Mouse (Mus musculus): ENCODE data around the gene 1810013L24Rik. TPM values are rescaled to one million over a fixed set of nuclear protein-coding genes. Genes with fewer than 3 reads are reported as not detected.

Gene 1810013L24Rik
- polyA plus RNA-seq (2015; fragmentation: Nextera tagmentation; extraction: Ambion mirVana) = 19.3 and 20.8 TPM in 2 replicates

DNA sequence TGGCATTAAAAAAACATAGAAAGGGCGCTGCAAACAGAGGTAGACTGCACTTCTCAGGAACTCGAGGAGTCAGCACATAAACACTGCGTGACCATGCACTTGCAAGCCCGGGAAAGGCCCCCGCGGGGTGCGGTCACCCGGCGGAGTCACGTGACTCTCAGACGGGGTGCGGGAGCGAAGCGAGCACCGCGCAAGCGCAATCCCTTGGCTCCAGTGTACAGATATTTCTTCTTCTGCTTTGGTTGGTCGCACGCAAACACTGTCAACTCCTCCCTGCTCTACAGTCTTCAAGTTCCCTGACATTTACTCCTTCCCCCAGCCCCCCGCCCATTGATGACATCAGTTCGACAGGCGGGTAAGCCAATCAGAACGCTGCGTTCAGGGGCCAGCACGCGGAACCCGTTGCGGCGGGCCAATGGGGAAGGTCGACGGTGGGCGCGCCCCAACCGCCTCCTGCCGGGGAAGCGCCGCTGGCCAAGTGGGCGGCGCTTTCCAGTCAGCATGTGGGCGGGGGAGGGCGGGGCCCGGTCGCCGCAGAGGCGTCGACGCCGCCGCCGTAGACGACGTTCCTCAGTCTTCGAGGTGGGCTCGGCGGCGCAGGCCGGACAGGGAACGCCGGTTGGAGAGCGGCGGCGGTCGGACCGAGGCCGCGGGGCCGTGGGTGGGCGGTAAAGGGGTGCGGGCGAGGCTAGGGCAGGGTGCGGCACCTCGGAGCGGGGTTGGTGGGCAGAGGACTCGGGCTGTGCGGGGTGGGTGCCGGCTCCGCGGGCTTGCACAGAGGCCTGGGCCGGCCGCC is at the start of gene 1810013L24Rik:
Gene 1810013L24Rik, plus strand, starts transcription at position 537 of the 796 bp plus-strand sequence.
- H3K36me3 ChIP-seq = 0 out of 2 replicates have a peak, but pooled peaks cover 9% of the 10 kb centered on the region
- peak within 1 kb of the TSS; percentile 98 for H3K9ac ChIP-seq
- peak within 1 kb of the TSS; percentile 98 for H3K4me3 ChIP-seq
- under 1% methylated on average over 78 of the region's 80 CpGs for WGBS
- no peaks in the 10 kb centered on the region for H3K27me3 ChIP-seq
- no peaks in the 10 kb centered on the region for H3K9me3 ChIP-seq
- peak; percentile 96 for ATAC-seq (ENCODE audit: borderline replicate concordance, extremely low read depth, low FRiP score, low TSS enrichment)
- peak within 1 kb of the TSS; percentile 94 for H3K27ac ChIP-seq
- H3K4me2 ChIP-seq = peak within 1 kb of the TSS; percentile 92
- H3K4me1 ChIP-seq = peaks cover 25% of the 10 kb centered on the region

DNA sequence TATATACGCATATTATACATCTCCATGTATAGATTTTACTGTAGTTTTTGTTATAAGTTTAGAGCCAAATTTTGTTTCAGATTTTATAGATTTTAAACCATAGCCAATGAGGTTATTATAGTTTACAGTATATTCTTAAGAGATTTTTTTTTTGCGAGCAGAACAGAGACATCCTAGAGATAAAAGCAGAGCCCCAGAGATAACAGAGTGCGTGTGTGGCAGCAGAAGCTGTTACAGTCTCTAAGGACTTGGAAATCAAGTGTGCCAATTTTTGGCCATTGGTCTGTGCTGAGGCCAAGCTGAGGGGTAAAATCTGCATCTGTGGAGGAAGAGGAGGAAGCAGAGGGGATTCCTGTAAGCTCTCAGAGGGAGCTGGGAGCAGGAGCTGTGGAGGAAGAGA is 49.7 kb upstream of the 1810013L24Rik start:
- no peak overlapping the region for H3K4me3 ChIP-seq
- no peak overlapping the region for H3K9ac ChIP-seq
- H3K36me3 ChIP-seq = no peaks in the 10 kb centered on the region
- H3K27me3 ChIP-seq = no peaks in the 10 kb centered on the region
- no peaks in the 10 kb centered on the region for H3K4me1 ChIP-seq
- H3K9me3 ChIP-seq = no peaks in the 10 kb centered on the region
- no peak overlapping the region for H3K4me2 ChIP-seq
- no peak overlapping the region for H3K27ac ChIP-seq
- WGBS = 51% methylated on average over 3 of the region's 3 CpGs
- no peak for ATAC-seq (ENCODE audit: borderline replicate concordance, extremely low read depth, low FRiP score, low TSS enrichment)

DNA sequence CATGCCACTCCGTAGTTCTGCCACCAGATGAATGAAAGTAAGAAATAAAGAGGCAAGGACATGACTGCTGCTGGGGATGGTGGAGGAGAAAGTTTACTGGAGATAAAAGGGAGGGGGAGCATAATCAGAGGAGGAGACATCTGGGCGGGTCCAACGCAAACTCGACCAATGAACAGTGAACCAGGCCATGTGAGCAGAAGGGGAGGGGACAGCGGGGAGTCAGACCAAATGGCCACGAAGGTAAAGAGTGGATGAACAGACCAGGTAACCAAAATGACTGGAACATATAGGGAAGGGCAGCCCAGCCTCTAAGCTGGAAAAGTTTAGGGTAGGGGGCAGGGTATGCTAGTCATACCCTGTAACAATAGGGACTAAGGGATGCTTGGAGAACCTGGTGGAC is 48.7 kb upstream of the 1810013L24Rik start:
- Histone ChIP-seq H3K4me3 (no peak overlapping the region), H3K27me3 (no peaks in the 10 kb centered on the region), H3K9ac (no peak overlapping the region), H3K27ac (no peak overlapping the region), H3K36me3 (no peaks in the 10 kb centered on the region), H3K4me1 (no peaks in the 10 kb centered on the region), H3K4me2 (no peak overlapping the region), H3K9me3 (no peaks in the 10 kb centered on the region)
- WGBS = 50% methylated on average over 6 of the region's 6 CpGs
- ATAC-seq (ENCODE audit: borderline replicate concordance, extremely low read depth, low FRiP score, low TSS enrichment) = no peak

DNA sequence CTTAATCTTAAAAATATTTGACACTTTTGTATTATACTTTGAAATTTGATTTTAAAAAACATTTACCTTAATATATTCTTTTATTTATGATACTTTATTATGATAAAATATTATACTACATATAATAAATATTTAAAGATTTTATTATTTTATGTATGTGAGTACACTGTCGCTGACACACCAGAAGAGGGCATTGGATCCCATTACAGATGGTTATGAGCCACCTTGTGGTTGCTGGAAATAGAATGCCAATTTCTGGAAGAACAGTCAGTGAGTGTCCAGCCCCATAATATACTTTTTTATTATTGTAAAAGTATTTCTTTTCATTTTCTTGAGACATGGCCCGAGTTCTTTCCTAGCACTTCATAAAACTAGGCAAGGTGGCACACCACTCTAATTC is 48.2 kb upstream of the 1810013L24Rik start:
- no peak overlapping the region for H3K4me3 ChIP-seq
- no peak overlapping the region for H3K9ac ChIP-seq
- H3K4me2 ChIP-seq = no peak overlapping the region

DNA sequence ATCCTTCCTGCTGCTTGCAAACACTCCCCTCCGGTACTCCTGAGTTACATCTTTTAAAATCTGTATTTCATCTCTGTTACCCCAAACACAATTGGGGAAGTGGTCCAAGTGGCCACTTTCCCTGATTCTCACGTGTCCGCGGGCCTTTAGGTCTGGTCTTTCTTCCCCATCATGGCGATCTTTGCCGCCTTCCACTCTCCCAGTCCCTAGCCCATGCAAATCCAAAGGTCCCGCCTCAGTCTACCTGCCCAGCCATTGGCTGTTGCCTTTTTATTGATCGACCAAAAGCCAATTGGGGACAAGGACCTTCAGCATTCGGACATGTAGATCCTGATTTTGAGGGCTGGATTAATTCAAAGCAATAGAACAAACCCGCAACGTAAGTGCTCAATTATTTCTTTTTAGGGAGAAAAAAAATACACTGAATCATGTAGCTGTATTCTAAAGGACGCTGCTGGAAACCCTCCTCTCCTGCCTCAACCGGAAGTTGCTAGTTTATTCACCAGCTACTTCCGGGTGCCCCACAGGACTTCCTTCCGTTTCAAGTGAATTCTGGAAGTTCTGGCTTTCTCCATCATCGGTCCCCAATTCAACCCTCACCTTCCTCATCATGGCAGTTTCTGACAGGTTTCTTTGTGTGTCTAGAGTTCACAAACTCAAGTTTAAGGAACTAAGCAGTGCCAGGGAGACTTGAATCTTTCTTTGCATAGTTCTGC is 46.5 kb upstream of the 1810013L24Rik start:
- no peaks in the 10 kb centered on the region for H3K4me1 ChIP-seq

More for the DNA sequence above, 48.2 kb upstream of the 1810013L24Rik start:
- no peak overlapping the region for H3K27ac ChIP-seq
- H3K36me3 ChIP-seq = no peaks in the 10 kb centered on the region
- H3K27me3 ChIP-seq = no peaks in the 10 kb centered on the region
- WGBS = 87% methylated on average over 2 of the region's 2 CpGs
- H3K4me1 ChIP-seq = no peaks in the 10 kb centered on the region
- H3K9me3 ChIP-seq = no peaks in the 10 kb centered on the region
- ATAC-seq (ENCODE audit: borderline replicate concordance, extremely low read depth, low FRiP score, low TSS enrichment) = no peak

DNA sequence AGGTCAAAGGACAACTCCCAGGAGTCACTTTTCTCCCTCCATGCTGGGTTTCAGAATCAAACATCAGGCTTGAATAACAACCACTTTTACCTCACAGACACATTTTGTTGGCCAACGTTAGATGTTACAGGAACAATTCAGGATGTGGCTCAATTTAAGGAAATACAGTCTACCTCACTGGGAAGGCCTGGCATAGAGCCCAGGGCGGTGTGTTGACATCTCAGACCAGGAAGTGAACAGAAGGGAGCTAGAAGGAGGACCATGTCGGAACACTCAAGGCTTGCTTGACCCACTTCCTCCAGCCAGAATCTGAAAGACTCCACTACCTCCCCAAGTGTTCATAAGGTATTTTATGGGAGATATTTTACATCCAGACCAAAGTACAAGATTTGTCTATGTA is 45.1 kb upstream of the 1810013L24Rik start:
- H3K9me3 ChIP-seq = no peaks in the 10 kb centered on the region
- H3K27me3 ChIP-seq = no peaks in the 10 kb centered on the region
- H3K36me3 ChIP-seq = no peaks in the 10 kb centered on the region
- H3K4me1 ChIP-seq = no peaks in the 10 kb centered on the region
- H3K4me3 ChIP-seq = no peak overlapping the region
- H3K4me2 ChIP-seq = no peak overlapping the region
- no peak overlapping the region for H3K9ac ChIP-seq
- no peak overlapping the region for H3K27ac ChIP-seq
- ATAC-seq (ENCODE audit: borderline replicate concordance, extremely low read depth, low FRiP score, low TSS enrichment) = peak; percentile 55; the same call in 1 of the 2 replicates
- WGBS = 40% methylated on average over 3 of the region's 3 CpGs

More for the DNA sequence above, 46.5 kb upstream of the 1810013L24Rik start:
- Histone ChIP-seq H3K9me3 (no peaks in the 10 kb centered on the region), H3K4me3 (no peak overlapping the region), H3K36me3 (no peaks in the 10 kb centered on the region), H3K4me2 (no peak overlapping the region), H3K27ac (no peak overlapping the region), H3K27me3 (no peaks in the 10 kb centered on the region), H3K9ac (no peak overlapping the region)
- ATAC-seq (ENCODE audit: borderline replicate concordance, extremely low read depth, low FRiP score, low TSS enrichment) = no peak
- 73% methylated on average over 16 of the region's 16 CpGs for WGBS

DNA sequence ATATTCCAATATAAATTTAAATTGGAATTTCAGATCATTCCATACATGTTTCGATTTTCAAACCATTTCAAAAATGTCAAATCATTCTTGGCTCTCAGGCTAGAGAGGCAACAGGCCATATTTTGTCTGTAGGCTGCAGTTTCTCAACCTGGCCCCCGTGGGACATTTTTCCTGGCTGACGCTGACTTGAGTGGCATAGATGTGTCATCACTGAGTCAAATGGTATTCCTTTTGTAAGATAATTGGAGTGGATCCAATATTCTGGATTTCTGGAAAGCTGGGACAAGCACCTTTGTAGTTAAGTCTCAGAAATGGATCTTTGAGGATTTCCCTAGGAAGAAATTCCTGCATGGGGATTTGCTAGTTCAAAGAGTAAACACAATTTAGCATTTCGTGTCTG is 39.0 kb upstream of the 1810013L24Rik start:
- no peak overlapping the region for H3K4me3 ChIP-seq
- no peaks in the 10 kb centered on the region for H3K4me1 ChIP-seq
- ATAC-seq (ENCODE audit: borderline replicate concordance, extremely low read depth, low FRiP score, low TSS enrichment) = no peak
- WGBS = 68% methylated on average over 4 of the region's 4 CpGs
- no peaks in the 10 kb centered on the region for H3K27me3 ChIP-seq
- no peak overlapping the region for H3K27ac ChIP-seq
- H3K4me2 ChIP-seq = no peak overlapping the region
- no peak overlapping the region for H3K9ac ChIP-seq
- no peaks in the 10 kb centered on the region for H3K36me3 ChIP-seq
- H3K9me3 ChIP-seq = no peaks in the 10 kb centered on the region

DNA sequence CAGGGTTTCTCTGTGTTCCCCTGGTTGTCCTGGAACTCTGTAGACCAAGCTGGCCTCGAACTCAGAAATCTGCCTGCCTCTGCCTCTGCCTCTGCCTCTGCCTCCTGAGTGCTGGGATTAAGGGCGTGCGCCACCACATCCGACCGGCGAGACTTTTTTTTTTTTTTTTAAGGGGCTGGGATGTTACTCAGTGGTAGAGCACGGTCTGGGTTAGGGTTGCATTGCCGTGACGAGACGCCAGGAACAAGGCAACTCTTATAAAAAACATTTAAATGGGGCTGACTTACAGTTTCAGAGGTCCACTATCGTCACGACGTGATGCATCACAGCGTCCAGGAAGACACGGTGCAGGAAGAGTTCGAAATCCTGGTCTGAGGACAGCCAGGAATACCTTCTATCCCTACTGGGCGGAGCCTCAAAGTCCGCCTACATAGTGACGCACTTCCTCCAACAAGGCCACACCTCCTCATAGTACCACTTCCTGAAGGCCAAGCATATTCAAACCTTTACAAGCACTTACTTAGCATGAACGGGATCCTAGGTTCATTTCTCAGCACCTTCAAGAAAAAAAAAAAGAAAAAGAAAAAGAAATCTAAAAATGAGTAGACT is 37.8 kb upstream of the 1810013L24Rik start, which contains the start of gene Usp7:
Gene Usp7, minus strand, starts transcription at position 360 of the 609 bp plus-strand sequence.
- H3K27me3 ChIP-seq = no peaks in the 10 kb centered on the region
- H3K4me2 ChIP-seq = no peak within 1 kb of the TSS
- no peak within 1 kb of the TSS for H3K27ac ChIP-seq
- no peaks in the 10 kb centered on the region for H3K9me3 ChIP-seq
- no peaks in the 10 kb centered on the region for H3K36me3 ChIP-seq
- no peak within 1 kb of the TSS for H3K4me3 ChIP-seq
- WGBS = 87% methylated on average over 20 of the region's 20 CpGs
- H3K4me1 ChIP-seq = no peaks in the 10 kb centered on the region
- no peak within 1 kb of the TSS for H3K9ac ChIP-seq
- no peak for ATAC-seq (ENCODE audit: borderline replicate concordance, extremely low read depth, low FRiP score, low TSS enrichment)

DNA sequence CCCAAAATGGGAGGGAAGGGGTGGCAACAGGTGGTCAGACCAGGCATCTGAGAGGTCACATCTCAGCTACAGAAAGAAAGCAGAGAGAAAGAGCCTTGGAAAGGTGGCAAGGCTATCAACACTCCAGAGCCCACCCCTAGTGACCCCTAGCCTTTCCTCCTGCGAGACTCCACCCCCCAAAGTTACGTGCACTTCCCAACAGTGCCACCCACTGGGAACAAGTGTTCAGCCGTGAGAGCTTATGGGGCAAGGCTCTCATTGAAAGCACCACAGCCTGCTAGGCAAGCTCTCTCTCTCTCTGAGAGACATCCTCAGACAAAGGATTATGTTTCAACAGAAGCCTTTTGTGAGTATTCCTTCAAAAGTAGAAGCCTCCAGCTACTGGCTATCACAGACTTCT is 34.9 kb upstream of the 1810013L24Rik start:
- no peaks in the 10 kb centered on the region for H3K4me1 ChIP-seq
- no peak overlapping the region for H3K27ac ChIP-seq
- no peak overlapping the region for H3K4me3 ChIP-seq
- no peaks in the 10 kb centered on the region for H3K27me3 ChIP-seq
- no peaks in the 10 kb centered on the region for H3K9me3 ChIP-seq
- H3K4me2 ChIP-seq = no peak overlapping the region
- ATAC-seq (ENCODE audit: borderline replicate concordance, extremely low read depth, low FRiP score, low TSS enrichment) = no peak
- 6% methylated on average over 3 of the region's 3 CpGs for WGBS
- no peak overlapping the region for H3K9ac ChIP-seq
- H3K36me3 ChIP-seq = no peaks in the 10 kb centered on the region

DNA sequence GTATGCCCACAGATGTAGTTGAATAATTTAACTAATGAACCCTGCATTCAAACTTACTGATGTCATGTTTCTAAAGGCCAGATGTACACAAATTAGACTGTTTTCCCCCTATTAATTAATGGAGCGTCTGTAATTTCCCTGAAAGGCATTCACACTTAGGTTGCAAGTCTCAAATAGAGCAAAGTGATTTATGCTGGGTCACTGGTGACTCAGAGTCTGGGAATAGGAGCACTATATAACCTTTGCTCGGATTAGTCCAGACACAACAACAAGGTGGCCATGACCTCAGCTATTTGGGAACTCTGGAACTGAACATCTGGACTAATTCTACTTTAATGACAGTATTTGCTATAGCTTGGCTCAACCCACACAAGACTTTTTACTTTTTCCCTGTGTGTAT is 34.0 kb upstream of the 1810013L24Rik start:
- ATAC-seq (ENCODE audit: borderline replicate concordance, extremely low read depth, low FRiP score, low TSS enrichment) = no peak

DNA sequence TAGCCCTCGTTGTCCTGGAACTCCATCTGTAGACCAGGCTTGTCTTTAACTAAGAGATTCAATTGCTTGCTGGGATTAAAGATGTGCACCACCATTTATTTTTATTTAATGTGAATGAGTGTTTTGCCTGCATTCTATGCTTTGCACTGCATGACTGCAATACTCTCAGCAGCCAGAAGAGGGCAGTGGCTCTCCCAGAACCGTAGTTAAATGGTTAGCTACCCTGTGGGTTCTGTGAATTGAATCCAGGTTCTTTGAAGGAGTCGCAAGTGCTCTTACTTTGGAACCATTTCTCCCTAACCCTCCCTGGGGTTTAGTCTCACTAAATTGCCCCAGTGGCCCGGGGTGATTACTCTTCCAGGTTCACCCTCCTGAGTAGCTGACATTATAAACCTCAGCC is 23.2 kb upstream of the 1810013L24Rik start:
- Histone ChIP-seq H3K36me3 (no peaks in the 10 kb centered on the region), H3K4me3 (no peak overlapping the region), H3K9ac (no peak overlapping the region), H3K4me2 (no peak overlapping the region), H3K27ac (no peak overlapping the region), H3K27me3 (no peaks in the 10 kb centered on the region), H3K9me3 (no peaks in the 10 kb centered on the region), H3K4me1 (no peaks in the 10 kb centered on the region)
- WGBS = 22% methylated on average over 4 of the region's 4 CpGs
- ATAC-seq (ENCODE audit: borderline replicate concordance, extremely low read depth, low FRiP score, low TSS enrichment) = no peak

More for the DNA sequence above, 34.0 kb upstream of the 1810013L24Rik start:
- H3K27me3 ChIP-seq = no peaks in the 10 kb centered on the region
- no peak overlapping the region for H3K4me2 ChIP-seq
- no peak overlapping the region for H3K27ac ChIP-seq
- 72% methylated on average over 2 of the region's 2 CpGs for WGBS
- H3K9ac ChIP-seq = no peak overlapping the region
- H3K4me3 ChIP-seq = no peak overlapping the region
- no peaks in the 10 kb centered on the region for H3K4me1 ChIP-seq
- H3K9me3 ChIP-seq = no peaks in the 10 kb centered on the region
- no peaks in the 10 kb centered on the region for H3K36me3 ChIP-seq

Measured in lung, embryonic 15.5 days (tissue).